Mouse (Mus musculus): ENCODE measurements around the gene Faap24.

GRCm38 (mm10) chr7:35355303-35355872 lies 41.2 kb downstream of the Faap24 start:
- TF ChIP-seq POLR2A (IDR thresholded peaks at IDR 0.05; ENCODE audit: extremely low read depth, insufficient read depth, low read length) (no peak), CTCF (IDR thresholded peaks at IDR 0.05; ENCODE audit: extremely low read depth, insufficient read depth, low read length) (no peak)
